Mouse (Mus musculus) embryonic facial prominence, embryonic 11.5 days (tissue): ENCODE measurements at regions not wholly inside any gene's neighbourhood (a gene's known extent, or its start where the extent isn't known, plus 50 kb on each side); places are given as distances from the start of the nearest gene placed in this dataset.

Experiments
- ATAC-seq: fragments of 200-750 bp; cut with Nextera tagmentation; replicated peaks from 2 replicates; pipeline ENCODE4 v1.8.0; 2017; ENCODE audit warnings: low read depth; ENCODE audit not compliant: insufficient number of reproducible peaks, low FRiP score, low TSS enrichment
- DNase-seq: peaks from one replicate; pipeline ENCODE4 v3.0.0-alpha.2; 2015; ENCODE audit warnings: low spot score
- H3K27ac ChIP-seq: fragments of 300-500 bp; sonication (generic); replicated peaks from 2 replicates; pipeline ENCODE4 v1.5.1; 2014; ENCODE audit warnings: mild to moderate bottlenecking, low read depth, low read length, control low read depth
- H3K27me3 ChIP-seq: fragments of 300-500 bp; sonication (generic); 2 replicates; pipeline ENCODE4 v1.6.1; 2014; ENCODE audit warnings: mild to moderate bottlenecking, low read length, moderate library complexity, mixed read lengths; ENCODE audit not compliant: control insufficient read depth, insufficient read depth
- H3K36me3 ChIP-seq: fragments of 300-500 bp; sonication (generic); replicated peaks from 2 replicates; pipeline ENCODE4 v1.6.1; 2014; ENCODE audit warnings: low read depth, mild to moderate bottlenecking, low read length, moderate library complexity, mixed read lengths; ENCODE audit not compliant: control insufficient read depth, insufficient read depth
- H3K4me1 ChIP-seq: fragments of 300-500 bp; sonication (generic); 2 replicates; pipeline ENCODE4 v1.6.1; 2014; ENCODE audit warnings: low read length, mixed read lengths; ENCODE audit not compliant: control insufficient read depth, insufficient read depth
- H3K4me2 ChIP-seq: fragments of 300-500 bp; sonication (generic); 2 replicates; pipeline ENCODE4 v1.6.1; 2014; ENCODE audit warnings: low read depth, mild to moderate bottlenecking, control low read depth, low read length, moderate library complexity
- H3K4me3 ChIP-seq: fragments of 300-500 bp; sonication (generic); 2 replicates; pipeline ENCODE4 v1.5.1; 2014; ENCODE audit warnings: low read depth, low read length, control low read depth
- H3K9ac ChIP-seq: fragments of 300-500 bp; sonication (generic); replicated peaks from 2 replicates; pipeline ENCODE4 v1.6.1; 2014; ENCODE audit warnings: mild to moderate bottlenecking, control low read depth, low read length
- H3K9me3 ChIP-seq: fragments of 300-500 bp; sonication (generic); replicated peaks from 2 replicates; pipeline ENCODE4 v1.6.1; 2016; ENCODE audit warnings: mild to moderate bottlenecking, low read length, inconsistent platforms, mixed read lengths; ENCODE audit not compliant: control insufficient read depth
- WGBS: fragments of 180-500 bp; shearing (Covaris S2); extraction: QIAGEN DNeasy Blood & Tissue Kit; methylation state at CpG from one replicate; pipeline ENCODE4 v1.1.7; 2014; 5-methylcytosine and 5-hydroxymethylcytosine counted together

DNA sequence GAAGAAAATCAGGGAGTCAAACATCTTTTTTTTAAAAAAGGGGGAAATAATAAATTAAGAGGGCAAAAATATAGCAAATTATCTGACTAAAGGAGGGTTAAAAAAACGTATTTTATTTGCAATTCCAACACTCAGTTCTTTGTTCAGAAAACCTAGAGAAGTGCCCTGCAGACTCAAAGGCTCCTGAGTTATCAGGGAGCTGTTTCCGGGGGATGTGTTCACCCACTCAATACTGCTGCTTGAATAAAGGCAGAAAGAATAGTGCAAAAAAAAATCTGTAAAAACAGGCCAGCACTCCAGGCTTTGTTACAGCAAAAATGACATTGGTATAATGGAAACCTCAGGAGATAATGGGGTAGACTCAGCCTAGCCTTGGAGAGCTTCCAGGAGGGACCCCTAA, 270.6 kb downstream of the Inhba start:
- 50% methylated on average over 2 of the region's 2 CpGs for WGBS
- Histone ChIP-seq H3K9me3 (no peaks in the 10 kb centered on the region), H3K27ac (no peak overlapping the region), H3K27me3 (no peaks in the 10 kb centered on the region), H3K4me1 (no peaks in the 10 kb centered on the region), H3K4me2 (no peak overlapping the region), H3K9ac (no peak overlapping the region), H3K4me3 (no peak overlapping the region), H3K36me3 (no peaks in the 10 kb centered on the region)
- ATAC-seq (no peak), DNase-seq (no peak)

DNA sequence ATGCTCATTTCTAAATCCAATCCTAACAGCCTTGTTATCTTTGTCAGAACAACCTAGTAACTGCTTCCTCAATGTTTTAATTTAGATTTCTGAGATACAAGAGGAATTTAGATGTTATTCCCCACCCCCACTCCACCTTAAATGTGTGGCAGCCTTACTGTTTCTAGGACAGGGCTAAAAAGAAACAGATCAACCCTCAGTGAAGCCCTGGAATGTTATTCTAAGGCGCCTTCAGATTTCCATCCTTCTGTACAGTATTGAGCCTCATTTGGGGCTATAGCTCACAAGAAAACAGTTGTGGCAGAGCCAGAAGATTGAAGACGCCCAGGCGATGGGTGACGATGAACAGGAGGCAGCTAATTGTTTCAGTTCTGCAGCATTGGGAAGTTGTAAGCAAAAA, 271.7 kb downstream of the Inhba start:
- no peaks in the 10 kb centered on the region for H3K36me3 ChIP-seq
- H3K27me3 ChIP-seq: no peaks in the 10 kb centered on the region
- WGBS: 58% methylated on average over 4 of the region's 4 CpGs
- no peak overlapping the region for H3K27ac ChIP-seq
- no peak overlapping the region for H3K9ac ChIP-seq
- H3K9me3 ChIP-seq: no peaks in the 10 kb centered on the region
- ATAC-seq (no peak), DNase-seq (peak; percentile 13)
- no peak overlapping the region for H3K4me3 ChIP-seq
- H3K4me2 ChIP-seq: no peak overlapping the region
- H3K4me1 ChIP-seq: no peaks in the 10 kb centered on the region

DNA sequence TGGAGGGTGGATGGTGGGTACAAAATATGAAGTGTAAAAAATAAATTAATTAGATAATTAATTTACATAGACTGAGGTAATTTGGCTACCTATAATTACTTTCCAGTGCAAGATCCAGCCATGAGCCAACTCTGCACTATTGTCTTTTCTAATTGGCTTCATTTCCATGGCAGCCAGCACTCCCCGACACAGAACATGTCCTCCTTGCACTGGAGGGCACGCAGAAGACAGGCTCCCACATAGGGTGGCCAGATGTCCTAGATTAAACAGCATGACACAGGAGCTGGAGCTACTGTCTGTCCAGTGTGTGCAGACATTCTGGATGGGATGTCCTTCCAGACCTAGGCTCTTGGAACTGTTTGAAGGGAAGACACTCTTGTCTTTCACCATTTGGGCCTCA, 278.0 kb downstream of the Inhba start:
- no peaks in the 10 kb centered on the region for H3K9me3 ChIP-seq
- H3K4me2 ChIP-seq: no peak overlapping the region
- H3K27ac ChIP-seq: no peak overlapping the region
- ATAC-seq (no peak), DNase-seq (no peak)
- no peak overlapping the region for H3K4me3 ChIP-seq
- WGBS: 61% methylated on average over 2 of the region's 2 CpGs
- H3K27me3 ChIP-seq: no peaks in the 10 kb centered on the region
- no peaks in the 10 kb centered on the region for H3K36me3 ChIP-seq
- no peaks in the 10 kb centered on the region for H3K4me1 ChIP-seq
- no peak overlapping the region for H3K9ac ChIP-seq

DNA sequence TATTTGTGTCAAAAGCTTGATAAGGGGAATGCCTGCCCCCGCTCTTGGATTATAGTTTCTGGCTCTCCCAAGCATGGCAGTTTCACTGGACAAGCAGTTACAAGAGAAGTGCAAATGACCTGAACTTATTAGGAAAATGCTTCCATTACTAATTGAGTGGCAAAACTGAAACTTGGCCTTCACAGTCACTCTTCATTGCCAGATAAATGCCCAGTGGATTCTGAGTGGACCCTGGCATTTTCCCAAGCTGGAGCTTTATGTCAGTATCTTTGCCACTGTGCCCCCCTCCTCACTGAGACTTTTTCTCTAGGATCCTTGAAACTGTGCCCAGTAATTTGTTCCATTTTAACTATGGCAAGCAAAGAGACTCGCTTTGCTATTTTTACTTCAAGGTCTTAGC, 279.1 kb downstream of the Inhba start:
- Histone ChIP-seq H3K4me1 (no peaks in the 10 kb centered on the region), H3K27ac (no peak overlapping the region), H3K4me3 (no peak overlapping the region), H3K4me2 (no peak overlapping the region), H3K9me3 (no peaks in the 10 kb centered on the region), H3K27me3 (no peaks in the 10 kb centered on the region), H3K36me3 (no peaks in the 10 kb centered on the region), H3K9ac (no peak overlapping the region)
- DNase-seq (no peak), ATAC-seq (no peak)
- WGBS: 86% methylated on average over 2 of the region's 2 CpGs

DNA sequence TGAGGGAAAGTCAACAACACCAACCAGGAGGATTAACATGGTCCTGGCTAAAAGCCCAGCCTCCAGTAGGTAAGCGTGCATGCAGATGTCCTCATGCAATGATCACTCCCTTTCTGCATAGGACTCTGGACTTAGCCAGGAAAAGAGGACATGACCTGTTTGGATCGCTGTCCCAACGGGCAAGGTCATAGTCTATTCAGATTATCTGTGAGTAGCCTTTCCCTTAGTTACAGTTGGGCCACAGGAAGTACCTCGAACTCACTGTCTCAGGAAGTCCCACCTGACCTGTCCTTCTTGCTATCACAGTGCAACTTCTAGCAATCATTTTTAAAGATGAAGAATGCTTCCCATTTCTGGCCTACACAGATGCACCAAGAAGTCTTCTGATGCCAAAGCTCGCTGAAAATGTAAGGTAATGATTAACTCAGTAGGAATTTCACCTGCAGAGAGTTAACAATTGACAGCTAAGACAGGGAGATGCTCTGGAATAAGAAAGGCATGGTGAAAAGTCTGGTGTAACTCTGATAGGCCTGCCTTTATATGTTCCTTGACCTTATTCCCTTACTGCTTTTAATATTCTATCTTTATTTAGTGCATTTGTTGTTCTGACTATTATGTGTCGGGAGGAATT, 280.1 kb downstream of the Inhba start:
- Histone ChIP-seq H3K36me3 (no peaks in the 10 kb centered on the region), H3K4me3 (no peak overlapping the region), H3K9me3 (no peaks in the 10 kb centered on the region), H3K9ac (no peak overlapping the region), H3K4me1 (no peaks in the 10 kb centered on the region), H3K4me2 (no peak overlapping the region), H3K27me3 (no peaks in the 10 kb centered on the region), H3K27ac (no peak overlapping the region)
- WGBS: 87% methylated on average over 6 of the region's 6 CpGs
- DNase-seq (no peak), ATAC-seq (no peak)

DNA sequence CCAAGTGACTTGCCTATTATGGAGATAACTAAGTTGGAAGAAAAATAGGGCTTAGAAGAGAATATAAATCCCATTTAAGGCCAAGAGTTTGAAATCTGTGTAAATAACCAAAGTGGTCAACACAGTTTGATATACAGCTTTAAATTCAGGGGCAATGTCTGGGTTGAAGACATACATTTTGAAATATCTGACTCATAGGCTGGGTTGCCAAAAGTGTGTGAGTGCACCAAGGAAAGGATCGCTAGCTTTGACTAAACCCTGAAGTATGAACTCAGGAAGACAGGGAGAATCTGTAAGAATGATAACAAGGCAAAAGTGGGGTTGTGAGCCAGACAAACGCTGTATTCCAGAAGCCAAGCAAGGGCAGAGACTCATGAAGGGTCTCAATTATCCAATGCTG, 288.1 kb downstream of the Inhba start:
- no peak for ATAC-seq
- DNase-seq: no peak
- no peak overlapping the region for H3K4me2 ChIP-seq
- no peaks in the 10 kb centered on the region for H3K36me3 ChIP-seq
- H3K4me1 ChIP-seq: no peaks in the 10 kb centered on the region
- no peak overlapping the region for H3K9ac ChIP-seq
- H3K9me3 ChIP-seq: no peaks in the 10 kb centered on the region
- no peaks in the 10 kb centered on the region for H3K27me3 ChIP-seq
- no peak overlapping the region for H3K4me3 ChIP-seq
- WGBS: 87% methylated on average over 2 of the region's 2 CpGs
- H3K27ac ChIP-seq: no peak overlapping the region

DNA sequence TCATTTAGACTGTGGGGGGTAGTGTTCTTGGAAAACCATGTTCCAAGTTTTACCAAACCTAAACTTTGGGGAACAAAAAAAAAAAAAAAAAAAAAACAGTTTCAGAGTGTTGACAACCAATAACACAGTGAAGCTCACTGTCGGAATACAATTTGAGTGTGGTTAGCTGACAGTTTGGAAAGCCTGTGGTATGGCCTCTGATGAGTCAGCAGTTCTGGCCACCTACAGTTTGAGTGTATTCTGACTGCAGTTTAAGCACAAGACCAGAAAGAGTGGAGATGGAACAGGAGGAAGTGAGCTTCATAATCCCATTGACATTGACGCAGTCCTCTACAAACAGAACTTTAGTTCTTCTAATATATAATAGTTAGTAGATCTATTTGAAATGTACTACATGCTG, 303.0 kb downstream of the Inhba start:
- no peak overlapping the region for H3K4me3 ChIP-seq
- H3K9ac ChIP-seq: no peak overlapping the region
- no peaks in the 10 kb centered on the region for H3K4me1 ChIP-seq
- no peak overlapping the region for H3K27ac ChIP-seq
- DNase-seq (no peak), ATAC-seq (no peak)
- H3K9me3 ChIP-seq: no peaks in the 10 kb centered on the region
- no peak overlapping the region for H3K4me2 ChIP-seq
- no peaks in the 10 kb centered on the region for H3K36me3 ChIP-seq
- H3K27me3 ChIP-seq: no peaks in the 10 kb centered on the region
- 90% methylated on average over 2 of the region's 2 CpGs for WGBS

DNA sequence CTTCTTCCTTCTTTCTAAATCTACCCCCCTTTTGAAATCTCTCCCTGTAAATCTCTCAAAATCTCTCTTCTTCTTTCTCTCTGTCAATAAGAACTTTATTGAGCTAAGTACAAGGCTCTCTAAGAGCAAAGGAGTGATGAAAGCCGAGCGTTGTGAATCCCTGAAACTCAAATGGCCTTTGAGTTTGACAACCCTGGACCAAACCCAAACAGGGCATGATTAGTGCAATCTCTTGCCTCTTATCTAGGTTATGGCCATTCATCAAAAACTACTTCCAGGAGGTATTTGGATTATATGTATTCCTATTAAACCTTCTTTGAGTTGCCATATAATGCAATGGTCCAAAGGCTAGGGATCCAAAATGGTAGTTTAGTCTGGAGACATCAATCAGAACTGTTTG, 304.0 kb downstream of the Inhba start:
- H3K27me3 ChIP-seq: no peaks in the 10 kb centered on the region
- 97% methylated on average over 2 of the region's 2 CpGs for WGBS
- H3K36me3 ChIP-seq: no peaks in the 10 kb centered on the region
- no peaks in the 10 kb centered on the region for H3K9me3 ChIP-seq
- no peak overlapping the region for H3K27ac ChIP-seq
- no peak overlapping the region for H3K4me3 ChIP-seq
- no peaks in the 10 kb centered on the region for H3K4me1 ChIP-seq
- H3K9ac ChIP-seq: no peak overlapping the region
- no peak for ATAC-seq
- DNase-seq: no peak
- no peak overlapping the region for H3K4me2 ChIP-seq
